Mouse (Mus musculus): ENCODE measurements around the gene Opn1sw.

DNA sequence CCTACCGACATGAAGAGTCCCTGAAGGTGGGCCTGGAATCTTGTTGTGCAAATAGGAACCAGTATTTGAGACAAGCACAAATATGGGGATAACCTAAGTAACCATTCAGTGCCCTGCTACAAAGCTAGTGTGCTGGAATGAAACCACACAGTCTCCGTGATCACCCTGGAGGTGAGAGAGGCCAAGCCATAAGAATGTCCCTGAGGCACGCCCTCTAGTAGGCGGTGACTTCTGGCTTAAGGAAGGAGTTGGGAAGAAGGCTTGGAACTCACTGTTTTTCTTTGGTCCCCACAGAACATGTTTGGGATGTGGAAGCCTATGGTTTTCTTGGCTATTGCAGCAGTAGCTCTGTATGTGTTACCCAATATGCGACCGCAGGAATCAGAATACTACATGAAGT, 38.1 kb upstream of the Opn1sw start:
- TF ChIP-seq POLR2A (IDR thresholded peaks at IDR 0.05; ENCODE audit: insufficient read depth, low read length) (no peak), CTCF (IDR thresholded peaks at IDR 0.05; ENCODE audit: low read depth, low read length) (no peak), EP300 (IDR thresholded peaks at IDR 0.05; ENCODE audit: insufficient read depth, low read depth, low read length) (no peak)
